Mouse (Mus musculus): ENCODE data around the gene Ntm. TPM values are rescaled to one million over a fixed set of nuclear protein-coding genes. Genes with fewer than 3 reads are reported as not detected.
A peak's percentile ranks its signal among the peaks of the same experiment; 100 is the strongest.

The Ntm gene
- polyA plus RNA-seq, 2 experiments: 23.9 to 32.4 TPM

DNA sequence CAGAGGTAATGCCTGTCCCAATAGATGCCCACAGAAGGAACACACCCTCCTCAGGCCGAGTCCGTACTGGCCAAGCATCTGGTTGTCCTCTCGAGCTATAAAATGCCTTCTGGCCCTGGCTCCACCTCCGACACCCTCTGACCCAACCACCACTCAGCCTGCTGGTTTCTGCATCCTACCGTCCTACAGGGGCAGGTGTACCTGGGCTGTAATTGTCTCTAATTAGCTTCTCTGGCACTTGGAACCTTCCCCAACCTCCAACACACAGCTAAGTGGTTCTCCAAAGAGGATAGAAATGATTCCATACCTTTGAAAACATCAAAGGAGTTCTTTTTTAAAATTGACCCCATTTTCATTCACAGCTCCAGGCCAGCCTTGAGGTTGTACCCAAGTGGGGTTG, 311.1 kb downstream of the Ntm start:
- 17% methylated on average over 5 of the region's 5 CpGs for WGBS
- TF ChIP-seq POLR2A (IDR thresholded peaks at IDR 0.05; ENCODE audit: borderline replicate concordance, extremely low read depth, insufficient read depth, insufficient read length): no peak

DNA sequence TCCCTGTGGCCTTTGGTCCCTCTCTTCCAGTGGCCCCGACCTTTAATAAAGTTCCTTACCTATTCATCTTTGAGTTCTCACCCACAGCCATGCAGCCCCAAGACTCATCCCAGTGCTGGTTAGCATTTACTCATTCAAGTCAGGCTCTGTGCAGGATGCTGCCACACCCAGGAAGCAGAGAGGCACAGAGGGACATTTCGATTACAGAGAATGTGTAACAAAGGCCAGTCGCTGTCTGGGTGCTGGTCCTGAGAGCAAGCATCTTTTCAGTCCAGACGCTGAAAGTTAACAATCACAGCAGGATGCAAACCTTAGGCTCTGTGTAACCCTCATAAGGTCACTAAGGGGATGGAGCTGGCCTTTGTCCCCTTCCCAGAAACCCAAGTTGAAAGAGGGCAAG, 311.7 kb downstream of the Ntm start:
- no peak overlapping the region for H3K4me2 ChIP-seq (replicated peaks; ENCODE audit: low read depth, low read length, severe bottlenecking)
- H3K9ac ChIP-seq (ENCODE audit: low read depth, low read length, severe bottlenecking): no peak overlapping the region
- no peaks in the 10 kb centered on the region; the same call in none of the 2 replicates for H3K27me3 ChIP-seq (ENCODE audit: control insufficient read depth, insufficient read depth, low read length)
- H3K36me3 ChIP-seq (ENCODE audit: control insufficient read depth, insufficient read depth, low read length): no peaks in the 10 kb centered on the region
- no peaks in the 10 kb centered on the region for H3K9me3 ChIP-seq (ENCODE audit: control insufficient read depth, low read length)
- TF ChIP-seq POLR2A (IDR thresholded peaks at IDR 0.05; ENCODE audit: borderline replicate concordance, extremely low read depth, insufficient read depth, insufficient read length): no peak
- H3K4me1 ChIP-seq (ENCODE audit: control insufficient read depth, insufficient read depth, low read length): no peaks in the 10 kb centered on the region
- ATAC-seq (ENCODE audit: low FRiP score, low read depth): no peak
- no peak overlapping the region for H3K4me3 ChIP-seq (replicated peaks; ENCODE audit: low read length)
- DNase-seq (ENCODE audit: low spot score): no peak
- no peak overlapping the region for H3K27ac ChIP-seq (replicated peaks; ENCODE audit: low read depth, low read length)
- WGBS: 39% methylated on average over 4 of the region's 4 CpGs

More for the DNA sequence above, 311.1 kb downstream of the Ntm start:
- H3K9me3 ChIP-seq (ENCODE audit: control insufficient read depth, low read length): no peaks in the 10 kb centered on the region
- no peak overlapping the region for H3K4me3 ChIP-seq (replicated peaks; ENCODE audit: low read length)
- DNase-seq (ENCODE audit: low spot score) (no peak), ATAC-seq (ENCODE audit: low FRiP score, low read depth) (no peak)
- no peak overlapping the region for H3K27ac ChIP-seq (replicated peaks; ENCODE audit: low read depth, low read length)
- H3K4me1 ChIP-seq (ENCODE audit: control insufficient read depth, insufficient read depth, low read length): no peaks in the 10 kb centered on the region
- H3K36me3 ChIP-seq (ENCODE audit: control insufficient read depth, insufficient read depth, low read length): no peaks in the 10 kb centered on the region
- H3K9ac ChIP-seq (ENCODE audit: low read depth, low read length, severe bottlenecking): no peak overlapping the region
- no peaks in the 10 kb centered on the region; the same call in none of the 2 replicates for H3K27me3 ChIP-seq (ENCODE audit: control insufficient read depth, insufficient read depth, low read length)
- H3K4me2 ChIP-seq (replicated peaks; ENCODE audit: low read depth, low read length, severe bottlenecking): no peak overlapping the region

DNA sequence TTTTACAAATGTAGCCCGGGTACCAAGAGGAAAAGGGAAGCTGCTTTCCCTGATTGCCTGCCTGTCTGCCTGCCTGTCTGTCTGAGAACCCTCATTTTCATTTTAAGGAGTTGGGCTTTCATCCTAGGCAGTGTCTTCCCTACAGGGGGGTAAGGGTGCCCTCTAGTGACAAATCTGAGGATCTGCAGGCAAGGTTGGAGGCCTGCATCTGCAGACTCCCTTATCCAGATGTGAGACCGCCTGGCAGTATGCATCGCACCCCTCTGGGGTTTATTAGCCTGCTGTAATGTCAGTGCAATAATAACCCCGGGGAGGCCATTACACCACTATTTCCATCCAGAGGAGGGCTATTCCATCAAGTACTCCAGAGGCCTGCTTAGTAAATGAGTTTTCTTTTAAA, 312.3 kb downstream of the Ntm start:
- no peaks in the 10 kb centered on the region for H3K4me1 ChIP-seq (ENCODE audit: control insufficient read depth, insufficient read depth, low read length)
- H3K27ac ChIP-seq (replicated peaks; ENCODE audit: low read depth, low read length): no peak overlapping the region
- no peak overlapping the region for H3K4me3 ChIP-seq (replicated peaks; ENCODE audit: low read length)
- H3K4me2 ChIP-seq (replicated peaks; ENCODE audit: low read depth, low read length, severe bottlenecking): no peak overlapping the region
- no peaks in the 10 kb centered on the region for H3K9me3 ChIP-seq (ENCODE audit: control insufficient read depth, low read length)
- H3K36me3 ChIP-seq (ENCODE audit: control insufficient read depth, insufficient read depth, low read length): no peaks in the 10 kb centered on the region
- no peak for TF ChIP-seq POLR2A (IDR thresholded peaks at IDR 0.05; ENCODE audit: borderline replicate concordance, extremely low read depth, insufficient read depth, insufficient read length)
- peak; percentile 56 for DNase-seq (ENCODE audit: low spot score)
- no peaks in the 10 kb centered on the region; the same call in none of the 2 replicates for H3K27me3 ChIP-seq (ENCODE audit: control insufficient read depth, insufficient read depth, low read length)
- peak; percentile 62; the same call in 1 of the 2 replicates for ATAC-seq (ENCODE audit: low FRiP score, low read depth)
- no peak overlapping the region for H3K9ac ChIP-seq (ENCODE audit: low read depth, low read length, severe bottlenecking)
- 9% methylated on average over 4 of the region's 4 CpGs for WGBS

DNA sequence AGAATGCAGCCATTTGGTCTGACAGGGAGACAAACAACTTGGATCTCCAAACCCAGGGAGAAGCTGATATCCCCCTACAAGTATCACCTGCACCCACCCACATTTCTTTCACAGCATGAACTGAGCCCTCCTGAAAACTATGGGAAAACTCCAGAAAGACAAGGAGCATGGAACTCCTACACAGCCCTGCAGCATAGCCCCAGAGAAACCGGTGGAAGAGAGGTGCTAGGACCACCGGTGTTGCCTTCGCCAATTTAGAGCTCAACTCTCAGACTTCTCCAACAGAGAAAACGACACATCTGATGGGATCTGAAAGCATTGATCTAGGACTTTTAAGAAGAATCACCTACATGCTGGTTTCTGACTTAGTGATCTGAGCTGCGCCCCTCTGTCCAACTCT, 312.7 kb downstream of the Ntm start:
- TF ChIP-seq POLR2A (IDR thresholded peaks at IDR 0.05; ENCODE audit: borderline replicate concordance, extremely low read depth, insufficient read depth, insufficient read length): no peak
- 83% methylated on average over 5 of the region's 5 CpGs for WGBS
- H3K9me3 ChIP-seq (ENCODE audit: control insufficient read depth, low read length): no peaks in the 10 kb centered on the region
- H3K4me3 ChIP-seq (replicated peaks; ENCODE audit: low read length): no peak overlapping the region
- H3K4me1 ChIP-seq (ENCODE audit: control insufficient read depth, insufficient read depth, low read length): no peaks in the 10 kb centered on the region
- H3K27me3 ChIP-seq (ENCODE audit: control insufficient read depth, insufficient read depth, low read length): no peaks in the 10 kb centered on the region; the same call in none of the 2 replicates
- no peak overlapping the region for H3K4me2 ChIP-seq (replicated peaks; ENCODE audit: low read depth, low read length, severe bottlenecking)
- H3K27ac ChIP-seq (replicated peaks; ENCODE audit: low read depth, low read length): no peak overlapping the region
- H3K9ac ChIP-seq (ENCODE audit: low read depth, low read length, severe bottlenecking): no peak overlapping the region
- DNase-seq (ENCODE audit: low spot score) (no peak), ATAC-seq (ENCODE audit: low FRiP score, low read depth) (no peak)
- H3K36me3 ChIP-seq (ENCODE audit: control insufficient read depth, insufficient read depth, low read length): no peaks in the 10 kb centered on the region

DNA sequence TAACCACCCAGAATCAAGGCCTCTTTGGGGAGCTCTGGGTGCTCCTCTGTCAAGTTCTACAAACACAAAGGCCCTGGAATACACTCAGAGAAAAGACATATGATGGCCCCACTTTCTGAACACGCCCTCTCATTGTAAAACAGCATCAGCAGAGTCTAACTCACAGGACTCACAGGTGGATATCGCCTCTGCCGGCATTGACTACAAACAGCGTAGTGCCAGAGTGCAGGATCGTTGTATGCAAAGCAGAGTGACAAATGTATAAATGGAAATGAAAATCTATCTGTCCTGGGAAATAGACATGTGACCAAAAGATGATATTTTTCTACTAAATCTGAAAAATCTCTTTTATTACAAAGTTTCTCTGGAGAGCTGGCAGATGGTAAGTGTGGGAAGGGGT, 314.7 kb downstream of the Ntm start:
- no peak overlapping the region for H3K4me2 ChIP-seq (replicated peaks; ENCODE audit: low read depth, low read length, severe bottlenecking)
- 84% methylated on average over 5 of the region's 5 CpGs for WGBS
- no peak overlapping the region for H3K9ac ChIP-seq (ENCODE audit: low read depth, low read length, severe bottlenecking)
- no peak overlapping the region for H3K27ac ChIP-seq (replicated peaks; ENCODE audit: low read depth, low read length)
- no peaks in the 10 kb centered on the region for H3K36me3 ChIP-seq (ENCODE audit: control insufficient read depth, insufficient read depth, low read length)
- H3K4me3 ChIP-seq (replicated peaks; ENCODE audit: low read length): no peak overlapping the region
- H3K9me3 ChIP-seq (ENCODE audit: control insufficient read depth, low read length): no peaks in the 10 kb centered on the region
- no peaks in the 10 kb centered on the region for H3K4me1 ChIP-seq (ENCODE audit: control insufficient read depth, insufficient read depth, low read length)
- H3K27me3 ChIP-seq (ENCODE audit: control insufficient read depth, insufficient read depth, low read length): peaks cover 5% of the 10 kb centered on the region; the same call in 1 of the 2 replicates
- no peak for TF ChIP-seq POLR2A (IDR thresholded peaks at IDR 0.05; ENCODE audit: borderline replicate concordance, extremely low read depth, insufficient read depth, insufficient read length)
- ATAC-seq (ENCODE audit: low FRiP score, low read depth): no peak
- no peak for DNase-seq (ENCODE audit: low spot score)

DNA sequence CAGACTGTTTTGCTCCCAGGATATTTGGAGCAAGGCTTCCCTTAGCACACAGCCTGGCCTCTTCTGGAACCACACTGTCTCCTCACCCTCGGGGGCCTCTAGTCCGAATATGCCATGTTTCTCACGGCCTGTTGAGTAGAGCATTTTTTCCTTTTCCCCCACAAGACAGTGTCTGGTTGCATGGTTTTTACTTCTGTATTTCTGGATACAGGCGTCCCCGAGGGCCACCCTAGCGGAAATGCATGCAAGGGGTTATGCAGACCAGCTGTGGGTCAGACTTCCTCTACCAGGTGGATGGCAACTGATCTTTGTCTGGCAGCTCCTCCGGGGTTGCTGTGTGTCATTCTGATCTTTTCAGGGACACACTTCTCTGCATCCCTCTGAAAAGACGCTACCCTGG, 315.2 kb downstream of the Ntm start:
- TF ChIP-seq POLR2A (IDR thresholded peaks at IDR 0.05; ENCODE audit: borderline replicate concordance, extremely low read depth, insufficient read depth, insufficient read length): no peak
- no peaks in the 10 kb centered on the region for H3K9me3 ChIP-seq (ENCODE audit: control insufficient read depth, low read length)
- peaks cover 5% of the 10 kb centered on the region; the same call in 1 of the 2 replicates for H3K27me3 ChIP-seq (ENCODE audit: control insufficient read depth, insufficient read depth, low read length)
- H3K4me3 ChIP-seq (replicated peaks; ENCODE audit: low read length): no peak overlapping the region
- ATAC-seq (ENCODE audit: low FRiP score, low read depth) (no peak), DNase-seq (ENCODE audit: low spot score) (no peak)
- H3K27ac ChIP-seq (replicated peaks; ENCODE audit: low read depth, low read length): no peak overlapping the region
- H3K36me3 ChIP-seq (ENCODE audit: control insufficient read depth, insufficient read depth, low read length): no peaks in the 10 kb centered on the region
- H3K4me2 ChIP-seq (replicated peaks; ENCODE audit: low read depth, low read length, severe bottlenecking): no peak overlapping the region
- no peaks in the 10 kb centered on the region for H3K4me1 ChIP-seq (ENCODE audit: control insufficient read depth, insufficient read depth, low read length)
- WGBS: 48% methylated on average over 8 of the region's 8 CpGs
- H3K9ac ChIP-seq (ENCODE audit: low read depth, low read length, severe bottlenecking): no peak overlapping the region
